Mouse (Mus musculus): ENCODE measurements around the gene Fam118a. TPM values are rescaled to one million over a fixed set of nuclear protein-coding genes. Genes with fewer than 3 reads are reported as not detected.

The Fam118a gene
- polyA plus RNA-seq, 1 experiment from 2014 or later: 32.6 TPM

- Histone ChIP-seq H3K4me2 (ENCODE audit: low read length) (no peak overlapping the region; the same call in 1 of the 2 replicates), H3K9ac (ENCODE audit: low read length) (no peak overlapping the region)
- WGBS: 20% methylated on average over 29 of the region's 29 CpGs
Observed at GRCm38 (mm10) chr15:85000984-85001982, 27.5 kb upstream of the Fam118a start.

GRCm38 (mm10) chr15:85009666-85010065, 19.1 kb upstream of the Fam118a start:
- DNase-seq (ENCODE audit: low spot score) (no peak), ATAC-seq (replicated peaks; ENCODE audit: low FRiP score, low TSS enrichment, low read depth) (no peak)
- Histone ChIP-seq H3K27me3 (replicated peaks; ENCODE audit: control insufficient read depth, insufficient read depth, low read length) (no peaks in the 10 kb centered on the region), H3K4me2 (ENCODE audit: low read length) (no peak overlapping the region), H3K4me3 (ENCODE audit: low read depth, low read length) (no peak overlapping the region), H3K27ac (ENCODE audit: low read depth) (no peak overlapping the region), H3K36me3 (ENCODE audit: control insufficient read depth, insufficient read depth, low read length) (no peaks in the 10 kb centered on the region), H3K9me3 (ENCODE audit: control insufficient read depth, low read length) (no peaks in the 10 kb centered on the region), H3K9ac (ENCODE audit: low read length) (no peak overlapping the region), H3K4me1 (replicated peaks; ENCODE audit: control insufficient read depth, insufficient read depth, low read length) (peaks cover 15% of the 10 kb centered on the region)
- 81% methylated on average over 8 of the region's 8 CpGs for WGBS

More at GRCm38 (mm10) chr15:85000984-85001982, 27.5 kb upstream of the Fam118a start:
- DNase-seq (ENCODE audit: low spot score): peak; percentile 90
- no peaks in the 10 kb centered on the region for H3K27me3 ChIP-seq (replicated peaks; ENCODE audit: control insufficient read depth, insufficient read depth, low read length)
- no peak overlapping the region; the same call in 1 of the 2 replicates for H3K4me3 ChIP-seq (ENCODE audit: low read depth, low read length)
- H3K4me1 ChIP-seq (replicated peaks; ENCODE audit: control insufficient read depth, insufficient read depth, low read length): 0 out of 2 replicates have a peak, but pooled peaks cover 2% of the 10 kb centered on the region
- no peaks in the 10 kb centered on the region for H3K36me3 ChIP-seq (ENCODE audit: control insufficient read depth, insufficient read depth, low read length)
- no peaks in the 10 kb centered on the region for H3K9me3 ChIP-seq (ENCODE audit: control insufficient read depth, low read length)
- ATAC-seq (replicated peaks; ENCODE audit: low FRiP score, low TSS enrichment, low read depth): peak; percentile 86
- no peak overlapping the region for H3K27ac ChIP-seq (ENCODE audit: low read depth)

GRCm38 (mm10) chr15:85011895-85012661, 16.7 kb upstream of the Fam118a start:
- no peaks in the 10 kb centered on the region for H3K9me3 ChIP-seq (ENCODE audit: control insufficient read depth, low read length)
- ATAC-seq (replicated peaks; ENCODE audit: low FRiP score, low TSS enrichment, low read depth) (peak; percentile 29; the same call in 1 of the 2 replicates), DNase-seq (ENCODE audit: low spot score) (peak; percentile 63)
- peaks cover 17% of the 10 kb centered on the region for H3K4me1 ChIP-seq (replicated peaks; ENCODE audit: control insufficient read depth, insufficient read depth, low read length)
- peak overlapping the region; percentile 84 for H3K27ac ChIP-seq (ENCODE audit: low read depth)
- no peaks in the 10 kb centered on the region for H3K36me3 ChIP-seq (ENCODE audit: control insufficient read depth, insufficient read depth, low read length)
- WGBS: 13% methylated on average over 19 of the region's 19 CpGs
- H3K4me2 ChIP-seq (ENCODE audit: low read length): peak overlapping the region; percentile 37
- 0 out of 2 replicates have a peak, but pooled peaks cover 2% of the 10 kb centered on the region for H3K27me3 ChIP-seq (replicated peaks; ENCODE audit: control insufficient read depth, insufficient read depth, low read length)
- 0 out of 2 replicates have a peak overlapping the region, but pooled peaks have one; percentile 2 for H3K4me3 ChIP-seq (ENCODE audit: low read depth, low read length)
- 0 out of 2 replicates have a peak overlapping the region, but pooled peaks have one; percentile 16 for H3K9ac ChIP-seq (ENCODE audit: low read length)

- Histone ChIP-seq H3K4me2 (ENCODE audit: low read length) (peak overlapping the region; percentile 37), H3K4me3 (ENCODE audit: low read depth, low read length) (0 out of 2 replicates have a peak overlapping the region, but pooled peaks have one; percentile 2), H3K27ac (ENCODE audit: low read depth) (peak overlapping the region; percentile 84), H3K36me3 (ENCODE audit: control insufficient read depth, insufficient read depth, low read length) (no peaks in the 10 kb centered on the region), H3K27me3 (replicated peaks; ENCODE audit: control insufficient read depth, insufficient read depth, low read length) (0 out of 2 replicates have a peak, but pooled peaks cover 2% of the 10 kb centered on the region), H3K9me3 (ENCODE audit: control insufficient read depth, low read length) (no peaks in the 10 kb centered on the region), H3K9ac (ENCODE audit: low read length) (0 out of 2 replicates have a peak overlapping the region, but pooled peaks have one; percentile 16), H3K4me1 (replicated peaks; ENCODE audit: control insufficient read depth, insufficient read depth, low read length) (peaks cover 17% of the 10 kb centered on the region)
- ATAC-seq (replicated peaks; ENCODE audit: low FRiP score, low TSS enrichment, low read depth) (peak; percentile 65), DNase-seq (ENCODE audit: low spot score) (peak; percentile 58)
- WGBS: 6% methylated on average over 2 of the region's 2 CpGs
Observed at GRCm38 (mm10) chr15:85012662-85013054, 16.1 kb upstream of the Fam118a start.

GRCm38 (mm10) chr15:85015771-85016170, 13.0 kb upstream of the Fam118a start:
- no peak for DNase-seq (ENCODE audit: low spot score)
- no peak for ATAC-seq (replicated peaks; ENCODE audit: low FRiP score, low TSS enrichment, low read depth)
- H3K4me3 ChIP-seq (ENCODE audit: low read depth, low read length): no peak overlapping the region
- no peak overlapping the region for H3K9ac ChIP-seq (ENCODE audit: low read length)
- H3K4me2 ChIP-seq (ENCODE audit: low read length): no peak overlapping the region
- H3K27ac ChIP-seq (ENCODE audit: low read depth): no peak overlapping the region
- peaks cover 17% of the 10 kb centered on the region for H3K4me1 ChIP-seq (replicated peaks; ENCODE audit: control insufficient read depth, insufficient read depth, low read length)
- H3K27me3 ChIP-seq (replicated peaks; ENCODE audit: control insufficient read depth, insufficient read depth, low read length): 0 out of 2 replicates have a peak, but pooled peaks cover 2% of the 10 kb centered on the region
- 86% methylated on average over 11 of the region's 11 CpGs for WGBS
- H3K9me3 ChIP-seq (ENCODE audit: control insufficient read depth, low read length): no peaks in the 10 kb centered on the region
- H3K36me3 ChIP-seq (ENCODE audit: control insufficient read depth, insufficient read depth, low read length): no peaks in the 10 kb centered on the region

GRCm38 (mm10) chr15:85016951-85017664, 11.6 kb upstream of the Fam118a start, which contains the start of gene Upk3a:
Gene Upk3a, plus strand, starts transcription at chr15:85017141.
- peak within 1 kb of the TSS; percentile 9; the same call in 1 of the 2 replicates for H3K4me2 ChIP-seq (ENCODE audit: low read length)
- H3K27me3 ChIP-seq (replicated peaks; ENCODE audit: control insufficient read depth, insufficient read depth, low read length): 0 out of 2 replicates have a peak, but pooled peaks cover 2% of the 10 kb centered on the region
- no peaks in the 10 kb centered on the region for H3K36me3 ChIP-seq (ENCODE audit: control insufficient read depth, insufficient read depth, low read length)
- DNase-seq (ENCODE audit: low spot score) (peak; percentile 67), ATAC-seq (replicated peaks; ENCODE audit: low FRiP score, low TSS enrichment, low read depth) (peak; percentile 81)
- H3K9ac ChIP-seq (ENCODE audit: low read length): no peak within 1 kb of the TSS
- 6% methylated on average over 21 of the region's 21 CpGs for WGBS
- no peak within 1 kb of the TSS for H3K27ac ChIP-seq (ENCODE audit: low read depth)
- H3K4me3 ChIP-seq (ENCODE audit: low read depth, low read length): no peak within 1 kb of the TSS
- peaks cover 13% of the 10 kb centered on the region; the same call in 1 of the 2 replicates for H3K4me1 ChIP-seq (replicated peaks; ENCODE audit: control insufficient read depth, insufficient read depth, low read length)
- H3K9me3 ChIP-seq (ENCODE audit: control insufficient read depth, low read length): no peaks in the 10 kb centered on the region

- H3K9me3 ChIP-seq (ENCODE audit: control insufficient read depth, low read length): no peaks in the 10 kb centered on the region
- no peak overlapping the region for H3K27ac ChIP-seq (ENCODE audit: low read depth)
- no peaks in the 10 kb centered on the region for H3K36me3 ChIP-seq (ENCODE audit: control insufficient read depth, insufficient read depth, low read length)
- DNase-seq (ENCODE audit: low spot score): no peak
- no peak overlapping the region for H3K4me2 ChIP-seq (ENCODE audit: low read length)
- H3K4me3 ChIP-seq (ENCODE audit: low read depth, low read length): no peak overlapping the region
- WGBS: 63% methylated on average over 4 of the region's 4 CpGs
- no peak overlapping the region for H3K9ac ChIP-seq (ENCODE audit: low read length)
- H3K27me3 ChIP-seq (replicated peaks; ENCODE audit: control insufficient read depth, insufficient read depth, low read length): no peaks in the 10 kb centered on the region
- no peak for ATAC-seq (replicated peaks; ENCODE audit: low FRiP score, low TSS enrichment, low read depth)
- H3K4me1 ChIP-seq (replicated peaks; ENCODE audit: control insufficient read depth, insufficient read depth, low read length): no peaks in the 10 kb centered on the region
Observed at GRCm38 (mm10) chr15:85022211-85022610, 6.5 kb upstream of the Fam118a start.

Data from intestine, embryonic 14.5 days (tissue).